Mouse (Mus musculus) layer of hippocampus, postnatal 14 days (tissue): ENCODE results near the gene Phf14. TPM values are rescaled to one million over a fixed set of nuclear protein-coding genes. Genes with fewer than 3 reads are reported as not detected.
A peak's percentile ranks its signal among the peaks of the same experiment; 100 is the strongest.
"Not testable (repeated sequence)": the region's sequence is repeated elsewhere in the genome, so short reads cannot be mapped to it uniquely, and the experiment has no call there.

Experiments
- DNase-seq, 2 experiments: peaks; one replicate each; pipeline ENCODE4 v3.0.0; 2021 to 2022; ENCODE audit warnings: low spot score in 2 of 2, mixed read lengths in 1 of 2
- long read RNA-seq, 2 experiments: library from polyadenylated mRNA; stranded (forward); transcript quantifications; one replicate each; pipeline ENCODE4 v2.0.0; 2021
- total RNA-seq, 2 experiments: library from RNA; stranded (reverse); gene quantifications; 2 replicates each; pipeline ENCODE4 v1.2.3; 2021

The Phf14 gene
- total RNA-seq = 100 to 1,000 TPM; 108 to 123 TPM
- long read RNA-seq, experiment 1, partial matches to known transcripts = 13 of 27 reads
- long read RNA-seq, experiment 1, other reads (novel, unspliced or antisense) = 11 of 27 reads
- long read RNA-seq, experiment 2, full-length matches to known transcripts = 8 of 30 reads
- long read RNA-seq, experiment 2, partial matches to known transcripts = 9 of 30 reads
- long read RNA-seq, experiment 2, other reads (novel, unspliced or antisense) = 13 of 30 reads

GRCm38 (mm10) chr6:11907269-11908032 lies at the start of gene Phf14, which contains the start of gene Ndufa4:
Phf14 (plus strand) TSS chr6:11907809.
Ndufa4 (minus strand) TSS chr6:11907497.
- DNase-seq = peak; percentile 93 to 95

GRCm38 (mm10) chr6:11875364-11875763 lies 32.2 kb upstream of the Phf14 start:
- not testable (repeated sequence) for DNase-seq

GRCm38 (mm10) chr6:11900809-11901310 lies 6.7 kb upstream of the Phf14 start:
- no peak for DNase-seq

- peak in 1 of 2 experiments; percentile 4 for DNase-seq
Measured at GRCm38 (mm10) chr6:11906890-11907268, 730 bp upstream of the Phf14 start.

GRCm38 (mm10) chr6:11908170-11908569 lies 561 bp downstream of the Phf14 start:
- DNase-seq = no peak

- peak; percentile 84 to 90 for DNase-seq
Measured at GRCm38 (mm10) chr6:11925496-11926041, 18.0 kb downstream of the Phf14 start.

DNA sequence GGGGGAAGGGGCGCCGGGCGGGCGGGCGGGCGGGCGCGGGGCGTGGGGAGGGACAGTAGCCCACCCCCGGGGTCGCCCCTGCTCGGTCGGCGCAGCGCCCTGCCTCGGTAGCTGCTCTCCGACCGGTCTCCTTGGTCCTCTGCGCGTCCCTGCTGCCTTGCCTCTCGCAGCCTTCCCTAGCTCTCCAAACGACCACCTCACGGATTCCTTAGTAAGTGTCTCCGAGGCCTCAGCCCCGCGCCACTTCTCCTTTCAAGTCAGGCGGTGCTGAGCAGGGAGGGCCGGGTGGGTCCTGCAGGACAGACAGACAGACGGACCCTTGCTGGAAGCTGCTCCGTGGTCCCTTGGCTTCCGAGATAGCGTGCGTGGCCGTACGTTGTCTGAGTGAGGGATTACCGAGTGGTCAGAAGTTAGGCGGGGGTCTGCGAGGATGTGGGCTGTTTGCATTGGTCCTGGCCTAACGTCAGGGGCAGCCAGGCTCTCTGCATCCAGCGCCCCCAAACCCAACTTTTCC lies 18.5 kb downstream of the Phf14 start:
- peak in 1 of 2 experiments; percentile 38 for DNase-seq

- DNase-seq = no peak
Measured at GRCm38 (mm10) chr6:11927485-11927884, 19.9 kb downstream of the Phf14 start.

GRCm38 (mm10) chr6:11933403-11933802 lies 25.8 kb downstream of the Phf14 start:
- no peak for DNase-seq

GRCm38 (mm10) chr6:11940895-11941294 lies 33.3 kb downstream of the Phf14 start:
- no peak for DNase-seq

- no peak for DNase-seq
Measured at GRCm38 (mm10) chr6:11942089-11942488, 34.5 kb downstream of the Phf14 start.

- DNase-seq = no peak
Measured at GRCm38 (mm10) chr6:11948100-11948499, 40.5 kb downstream of the Phf14 start.

- no peak for DNase-seq
Measured at GRCm38 (mm10) chr6:11960172-11960571, 52.6 kb downstream of the Phf14 start.

- no peak for DNase-seq
Measured at GRCm38 (mm10) chr6:11993782-11994181, 86.2 kb downstream of the Phf14 start.

GRCm38 (mm10) chr6:11998576-11998975 lies 91.0 kb downstream of the Phf14 start:
- no peak for DNase-seq

- DNase-seq = no peak
Measured at GRCm38 (mm10) chr6:11999506-11999905, 91.9 kb downstream of the Phf14 start.

- DNase-seq = no peak
Measured at GRCm38 (mm10) chr6:12005455-12005854, 97.8 kb downstream of the Phf14 start.

DNA sequence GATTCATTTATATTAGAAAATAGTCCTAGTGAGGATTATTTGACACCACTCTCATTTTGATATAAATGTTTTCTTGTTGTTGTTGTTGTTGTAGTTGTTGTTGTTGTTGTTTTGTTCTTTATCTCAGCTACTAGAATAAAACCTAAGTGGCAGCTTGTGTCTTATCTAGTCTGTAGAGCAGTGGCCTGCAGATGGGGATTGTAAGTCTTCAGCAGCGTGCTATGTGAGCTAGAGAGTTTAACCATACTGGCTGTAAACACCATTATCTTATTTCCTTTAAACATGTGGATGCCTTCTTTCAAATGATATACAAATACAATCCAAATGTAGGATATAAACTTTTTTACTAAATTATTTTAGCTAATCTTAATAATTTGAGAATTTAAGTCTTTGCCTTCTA lies 98.4 kb downstream of the Phf14 start:
- DNase-seq = no peak

DNA sequence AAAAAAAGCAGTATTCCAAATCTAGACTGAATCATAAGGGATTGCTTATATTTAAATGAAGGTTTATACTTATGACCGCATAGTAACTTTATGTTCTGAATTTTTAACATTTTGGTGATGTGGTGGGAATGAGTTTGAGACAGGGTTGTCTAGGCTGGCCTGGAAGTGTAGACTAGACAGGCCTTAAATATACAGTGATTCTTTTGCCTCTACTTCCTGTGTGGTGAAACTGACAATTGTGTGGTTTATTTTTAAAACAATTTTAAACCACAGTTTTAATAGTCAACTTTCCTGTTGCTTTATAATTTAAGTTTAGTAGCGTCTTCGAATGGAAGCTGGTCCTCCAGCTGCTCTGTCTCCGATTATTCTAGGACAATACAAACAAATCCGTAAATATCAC lies 104.5 kb downstream of the Phf14 start:
- no peak for DNase-seq

DNA sequence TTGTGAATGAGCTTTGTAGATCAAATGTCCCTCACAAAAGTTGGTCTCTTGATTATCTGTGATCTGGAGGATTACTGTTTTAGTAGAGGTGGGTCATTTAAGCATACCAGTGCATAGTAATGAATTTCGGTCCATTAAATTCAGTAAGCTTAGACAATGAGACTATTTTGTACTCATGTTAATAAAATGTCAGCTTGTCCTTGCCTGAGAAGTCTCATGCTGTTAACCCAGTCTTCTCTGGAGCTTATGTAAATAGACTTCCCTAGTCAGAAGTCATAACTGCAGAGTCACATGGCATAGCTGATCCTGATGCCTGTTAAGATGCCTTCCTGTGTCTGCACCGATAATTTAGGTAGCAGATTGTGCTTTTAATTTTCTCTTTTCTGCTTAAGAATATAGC lies 106.4 kb downstream of the Phf14 start:
- DNase-seq = no peak

DNA sequence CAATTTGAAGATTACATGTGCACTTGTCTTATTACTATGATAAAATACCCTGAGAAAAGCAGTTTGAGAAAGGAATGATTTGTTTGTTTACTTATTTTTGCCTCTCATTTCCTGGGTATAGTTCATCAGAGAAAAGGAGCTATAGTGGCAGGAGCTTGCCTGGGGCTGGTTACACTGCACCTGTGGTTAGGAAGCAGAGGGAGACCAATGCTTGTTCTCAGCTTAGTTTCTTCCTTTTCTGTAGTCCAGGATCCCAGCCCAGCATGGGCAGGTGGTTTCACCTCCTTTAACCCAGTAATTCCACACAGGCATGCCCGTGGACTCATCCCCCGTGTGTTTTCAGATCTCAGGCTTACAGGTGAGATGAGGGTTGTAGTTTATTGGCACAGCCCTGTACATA lies 107.1 kb downstream of the Phf14 start:
- DNase-seq = no peak

GRCm38 (mm10) chr6:12019736-12020135 lies 112.1 kb downstream of the Phf14 start:
- DNase-seq = no peak
